Mouse (Mus musculus) embryo, embryonic 9.5 days (tissue): ENCODE data around the gene Ptprj.

Source experiments
- DNase-seq: peaks from one replicate; pipeline ENCODE4 v3.0.0-alpha.2; 2017; ENCODE audit errors: extremely low spot score

The Ptprj gene

DNA sequence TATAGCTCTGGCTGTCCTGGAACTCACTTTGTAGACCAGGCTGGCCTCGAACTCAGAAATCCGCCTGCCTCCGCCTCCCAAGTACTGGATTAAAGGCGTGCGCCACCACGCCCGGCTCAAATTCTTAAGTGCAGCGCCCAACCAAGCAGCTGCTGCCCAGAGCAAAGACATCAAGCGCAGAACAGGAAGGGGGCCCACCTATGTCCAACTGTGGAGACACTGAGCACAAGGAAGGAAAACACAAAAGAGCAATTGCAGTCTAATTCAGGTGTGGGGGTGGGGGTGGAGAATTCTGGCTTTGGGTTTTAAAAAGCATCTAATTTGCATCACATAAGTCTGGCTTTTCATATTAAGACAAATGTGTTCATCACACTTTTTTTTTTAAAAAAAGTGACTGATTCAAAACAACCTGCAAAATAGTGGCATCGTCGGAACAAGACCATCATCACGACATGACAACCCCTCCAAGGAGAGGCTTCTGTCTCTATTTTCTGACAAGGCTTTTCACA lies 20.7 kb downstream of the Ptprj start:
- no peak for DNase-seq

DNA sequence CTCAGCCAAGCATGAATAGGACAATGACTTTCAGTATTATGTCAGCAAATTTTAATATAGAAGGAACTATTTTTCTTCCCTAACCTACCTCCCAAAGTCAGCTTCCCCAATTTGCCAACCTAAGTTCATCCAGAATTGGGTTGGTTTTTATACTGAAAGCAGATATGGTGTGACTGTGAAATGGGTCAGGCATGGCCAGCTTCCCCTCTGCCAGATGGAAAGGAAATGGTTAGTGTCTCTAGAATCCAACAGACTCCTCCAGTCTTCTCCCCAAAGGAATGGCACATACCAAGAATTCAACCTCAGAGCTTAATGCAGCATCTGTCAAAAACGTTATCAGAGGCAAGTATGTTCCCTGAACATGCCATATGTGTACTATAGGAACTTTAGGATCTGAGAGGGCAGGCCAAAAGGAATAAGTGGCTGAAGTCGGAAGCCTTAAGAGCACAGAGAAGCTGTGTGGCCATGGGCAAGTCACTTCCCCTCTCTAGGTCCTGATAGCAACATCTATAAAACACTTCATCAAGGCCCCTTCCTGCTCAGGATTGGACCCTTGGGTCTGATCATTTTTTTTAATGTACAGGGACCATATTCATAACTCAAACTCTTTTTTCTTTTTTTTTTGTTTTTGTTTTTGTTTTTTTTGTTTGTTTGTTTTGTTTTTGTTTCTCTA lies 21.3 kb downstream of the Ptprj start:
- no peak for DNase-seq

DNA sequence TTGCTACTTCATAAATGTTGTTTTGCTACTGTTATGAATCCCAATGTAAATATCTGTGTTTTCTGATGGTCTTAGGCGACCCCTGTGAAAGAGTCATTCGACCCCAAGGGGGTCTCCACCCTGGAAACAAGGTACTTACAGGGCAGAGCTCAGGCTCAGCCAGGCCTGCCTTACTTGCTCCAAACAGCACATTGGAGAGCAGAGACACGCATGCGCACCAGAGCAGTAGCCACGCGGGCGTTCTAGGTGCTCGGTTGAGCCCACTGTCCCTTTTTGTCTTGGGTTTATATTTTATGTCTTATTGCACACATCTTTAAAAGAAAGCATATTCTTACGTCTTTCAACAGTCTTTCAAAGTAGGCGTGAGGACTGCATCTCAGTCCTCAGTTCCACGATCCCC lies 22.1 kb downstream of the Ptprj start:
- no peak for DNase-seq

DNA sequence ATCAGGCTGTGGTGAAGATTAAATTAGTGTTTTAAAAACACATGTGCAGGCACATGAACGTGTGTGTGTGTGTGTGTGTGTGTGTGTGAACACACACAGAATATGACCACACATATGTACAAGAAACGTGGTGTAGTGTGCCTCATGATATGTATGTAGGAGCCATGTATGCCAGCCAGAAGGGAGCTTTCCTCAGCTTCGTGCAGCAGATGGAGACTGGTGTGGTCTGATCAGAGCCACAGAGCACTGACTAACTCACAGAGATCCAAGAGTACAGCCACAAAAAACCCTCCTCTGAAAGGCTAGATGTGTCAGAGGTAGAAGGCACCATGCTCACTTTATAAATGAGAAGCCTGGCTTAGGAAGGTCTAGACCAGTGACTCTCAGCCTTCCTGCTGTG lies 22.5 kb downstream of the Ptprj start:
- DNase-seq: no peak

DNA sequence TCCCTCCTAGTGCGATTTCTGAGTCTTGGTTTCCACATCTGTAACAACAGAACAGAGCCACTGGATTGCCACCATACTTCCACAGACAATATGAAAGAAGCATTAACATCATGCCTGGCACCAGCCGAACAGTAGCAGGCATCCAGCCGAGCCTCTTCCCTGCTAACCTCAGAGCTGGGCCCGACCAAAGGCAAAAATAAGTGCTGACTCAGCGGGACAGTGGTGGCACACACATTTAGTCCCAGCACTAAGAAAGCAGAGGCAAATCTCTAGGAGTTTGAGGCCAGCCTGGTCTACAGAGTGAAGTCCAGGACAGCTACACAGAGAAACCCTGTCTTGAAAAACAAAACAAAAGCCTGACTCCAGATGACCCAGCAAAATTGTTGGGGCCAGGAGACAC lies 24.7 kb downstream of the Ptprj start:
- no peak for DNase-seq

DNA sequence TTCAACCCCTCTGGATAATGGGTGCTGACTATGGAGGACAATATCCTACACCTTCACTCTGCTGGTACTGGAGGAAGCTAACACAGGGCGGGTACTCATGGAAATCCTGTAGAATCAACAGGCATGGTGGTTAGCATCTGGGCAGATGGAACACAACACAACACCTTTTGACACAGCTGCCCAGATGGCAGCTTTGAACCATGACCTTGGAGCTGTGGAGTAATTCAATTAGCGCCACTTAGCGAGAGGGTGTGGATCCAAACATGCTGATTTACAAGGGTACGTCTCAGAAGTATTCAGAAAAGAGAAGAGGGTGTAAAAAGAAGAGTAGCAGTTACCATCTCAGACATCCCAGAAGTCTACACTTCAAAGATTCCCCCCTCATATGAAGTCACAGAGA lies 25.6 kb downstream of the Ptprj start:
- DNase-seq: no peak

DNA sequence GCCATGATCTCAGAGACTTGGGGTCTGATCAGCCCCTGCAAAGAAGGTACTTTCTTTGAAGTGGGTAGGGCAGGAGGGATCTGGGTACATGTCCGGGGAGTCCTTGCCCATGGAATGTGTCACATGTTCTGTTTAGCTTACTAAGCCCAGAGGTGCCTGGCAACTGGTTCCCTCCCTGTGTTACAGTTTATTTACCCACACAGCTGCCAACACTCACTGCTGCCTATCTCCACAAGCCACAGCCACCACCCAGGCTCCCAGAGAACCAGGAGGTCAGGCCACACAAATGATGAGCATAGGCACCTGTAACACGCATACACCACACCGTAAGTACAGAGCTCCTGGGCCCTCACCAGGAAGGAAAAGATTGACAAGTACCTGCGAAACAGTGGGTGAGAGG lies 26.6 kb downstream of the Ptprj start:
- DNase-seq: no peak

DNA sequence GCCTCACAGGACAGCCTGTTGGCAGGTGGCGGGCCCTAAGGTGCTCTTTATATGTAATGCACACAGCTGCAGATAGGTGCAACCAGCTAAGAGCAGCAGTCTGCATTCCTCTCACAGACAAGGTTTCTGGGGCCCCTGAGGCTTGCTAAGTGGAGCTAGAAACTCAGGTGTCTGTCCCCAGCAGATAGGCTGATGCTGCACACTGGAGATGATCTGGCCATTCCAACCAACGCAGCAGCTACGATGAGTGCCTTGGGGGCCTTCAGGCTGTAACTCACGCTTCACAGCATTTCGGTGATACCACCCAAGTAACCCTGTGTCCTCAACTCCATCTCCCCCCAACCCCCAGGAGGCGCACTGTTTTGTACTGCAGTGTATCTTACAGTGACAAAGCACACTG lies 29.8 kb downstream of the Ptprj start:
- DNase-seq: no peak

DNA sequence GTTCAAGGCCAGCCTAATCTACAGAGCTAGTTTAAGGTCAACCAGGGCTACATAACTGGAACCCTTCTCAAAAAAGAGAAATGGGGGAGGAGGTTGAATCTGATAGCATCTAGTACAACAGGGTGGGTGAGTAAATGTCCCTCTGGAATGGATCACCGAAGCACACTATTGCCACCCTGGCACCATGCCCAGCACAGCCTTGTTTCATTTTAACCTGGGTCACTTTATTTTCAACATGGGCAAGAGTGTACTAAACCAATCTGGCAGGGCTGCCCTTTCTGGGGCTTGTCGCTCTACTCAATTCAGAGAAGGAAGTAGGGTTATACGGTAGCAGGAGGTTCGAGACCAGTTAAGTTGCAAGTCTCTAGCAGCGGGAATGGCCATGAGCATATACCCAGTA lies 31.9 kb downstream of the Ptprj start:
- no peak for DNase-seq

DNA sequence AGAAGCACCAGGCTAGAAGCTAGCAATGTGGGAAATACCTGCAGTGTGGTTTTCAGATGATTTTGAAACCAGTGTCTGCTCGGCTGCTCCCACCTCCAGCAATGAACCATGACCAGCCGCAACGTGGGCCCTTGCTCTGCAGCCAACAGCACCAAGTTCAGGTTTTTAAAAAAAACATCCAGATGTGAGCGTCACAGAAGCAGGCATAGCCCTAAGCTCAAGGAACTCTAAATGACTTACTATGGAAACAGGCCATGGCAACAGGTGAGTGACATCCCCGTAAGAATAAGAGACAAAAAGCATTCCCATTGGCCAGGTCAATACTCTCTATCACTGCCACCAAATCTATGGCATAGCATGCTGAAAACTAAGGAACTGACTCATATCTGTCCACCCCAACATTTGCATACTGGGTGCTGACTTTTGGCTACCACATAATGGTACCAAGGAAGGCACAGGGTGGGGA lies 33.3 kb downstream of the Ptprj start:
- DNase-seq: no peak

DNA sequence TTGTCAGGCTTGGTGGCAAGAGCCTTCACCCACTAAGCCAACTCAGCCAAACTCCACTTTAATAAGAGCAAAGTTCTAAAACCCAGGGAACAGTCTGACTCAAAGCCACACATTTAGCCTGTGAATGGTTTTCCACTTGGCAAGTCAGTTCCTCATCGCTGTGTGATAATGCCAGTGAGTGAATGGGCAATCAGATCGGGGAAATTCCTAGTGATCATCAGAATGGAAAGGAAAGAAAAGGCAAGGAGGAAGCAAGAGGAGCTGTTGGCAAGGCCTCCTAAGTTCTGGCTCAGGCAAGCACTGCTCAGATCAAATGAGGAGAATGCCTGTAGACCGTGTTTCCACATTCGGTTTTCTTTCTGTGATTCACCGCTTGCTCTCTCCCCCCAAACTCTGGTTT lies 35.2 kb downstream of the Ptprj start:
- no peak for DNase-seq

DNA sequence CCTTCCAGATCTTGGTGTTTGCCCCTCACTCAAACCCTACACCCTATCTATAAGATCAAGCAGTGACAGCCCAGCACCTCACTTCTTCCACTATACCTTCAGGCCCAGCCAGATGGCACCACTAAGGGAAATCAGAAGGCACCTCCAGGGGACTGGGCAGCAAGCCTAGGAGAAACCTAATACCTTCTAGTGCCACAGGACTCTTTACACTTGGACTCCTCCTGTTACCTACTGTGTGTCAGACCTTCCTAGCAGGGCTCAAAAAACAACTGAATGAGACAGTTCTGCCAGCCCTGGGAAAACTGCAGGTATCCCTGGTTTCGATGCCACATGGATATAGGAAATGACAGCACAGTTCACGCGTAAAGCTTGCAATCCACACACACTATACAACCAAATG lies 36.5 kb downstream of the Ptprj start:
- no peak for DNase-seq

DNA sequence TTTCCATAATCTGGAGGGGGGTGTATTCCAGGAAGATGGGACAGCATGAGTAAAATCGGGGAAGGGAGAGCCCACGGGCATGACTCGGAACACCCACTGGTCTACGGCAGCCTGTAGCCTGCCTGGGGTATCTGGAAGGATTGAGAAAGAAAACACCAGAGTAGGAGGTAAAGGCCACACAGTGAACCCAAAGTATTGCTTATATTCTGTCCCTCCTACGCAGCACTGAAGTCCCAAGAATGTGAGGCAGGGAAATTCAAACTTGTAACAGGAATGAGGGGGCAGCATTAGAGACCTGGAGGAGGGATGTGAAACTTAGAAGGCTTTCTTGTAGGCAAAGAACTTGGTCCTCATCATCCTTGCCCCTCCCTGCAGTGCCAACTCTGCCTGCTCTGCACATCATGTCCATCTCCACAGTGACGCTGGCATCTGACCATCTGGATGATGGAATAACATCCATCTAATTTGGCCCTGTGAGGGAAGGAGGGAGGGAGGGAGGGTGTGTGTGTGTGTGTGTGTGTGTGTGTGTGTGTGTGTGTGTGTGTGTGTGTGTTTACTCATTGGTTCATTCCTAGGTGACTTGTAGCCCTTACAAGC lies 37.2 kb downstream of the Ptprj start:
- DNase-seq: no peak

DNA sequence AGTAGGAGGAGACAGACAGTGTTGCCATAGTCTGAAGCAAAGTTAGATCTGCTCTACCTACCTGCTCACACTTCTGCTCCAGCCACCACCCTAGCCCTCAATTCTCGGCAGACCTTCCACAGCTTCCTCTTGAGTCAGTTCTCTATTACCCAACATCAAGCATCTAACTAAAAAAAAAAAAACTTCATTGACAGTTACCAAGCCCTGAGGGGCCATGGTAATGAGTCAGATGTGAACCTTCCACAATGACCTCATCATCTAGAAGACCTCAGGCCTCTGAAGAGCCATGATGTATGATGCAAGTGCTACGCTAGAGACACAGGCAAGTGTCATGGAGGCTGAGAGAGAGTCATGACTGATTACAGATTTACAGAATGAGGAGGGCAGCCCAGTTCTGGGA lies 37.8 kb downstream of the Ptprj start:
- DNase-seq: no peak

DNA sequence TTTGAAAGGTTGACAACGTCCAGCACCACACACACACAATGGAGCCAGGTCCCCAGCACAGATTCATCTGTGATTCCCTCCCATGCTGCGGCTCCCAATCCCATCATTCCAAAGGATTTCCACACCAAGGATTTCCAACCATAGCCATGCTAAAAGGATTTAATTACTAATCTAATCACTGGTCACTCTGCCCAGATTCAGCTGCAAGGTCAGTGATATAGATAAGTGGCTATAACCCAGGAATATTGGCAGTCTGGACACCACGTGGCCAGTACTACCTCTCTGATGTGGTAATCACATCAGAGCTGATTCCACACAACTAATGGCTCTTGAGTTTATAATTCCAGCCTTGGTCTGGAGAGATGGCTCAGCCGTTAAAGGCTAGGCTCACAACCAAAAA lies 41.2 kb downstream of the Ptprj start:
- no peak for DNase-seq

DNA sequence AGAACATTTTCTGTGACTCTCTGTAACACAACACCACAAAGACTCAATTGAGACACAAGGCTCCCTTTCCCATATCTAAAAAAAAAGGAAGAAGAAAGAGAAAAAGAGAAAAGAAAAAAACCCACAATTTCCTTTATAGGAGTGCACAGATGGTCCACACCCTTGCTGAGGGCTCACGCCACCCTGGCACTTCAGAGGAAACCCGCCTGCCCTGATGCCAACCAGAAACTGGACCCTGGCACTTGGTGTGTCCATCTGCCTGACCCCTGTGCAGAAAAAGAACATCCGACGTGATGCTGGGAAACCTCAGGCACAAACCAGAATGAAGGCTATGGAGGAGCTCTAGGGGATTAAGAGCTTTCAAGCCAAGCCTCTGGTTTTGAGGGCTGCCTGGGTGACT lies 43.2 kb downstream of the Ptprj start:
- no peak for DNase-seq

DNA sequence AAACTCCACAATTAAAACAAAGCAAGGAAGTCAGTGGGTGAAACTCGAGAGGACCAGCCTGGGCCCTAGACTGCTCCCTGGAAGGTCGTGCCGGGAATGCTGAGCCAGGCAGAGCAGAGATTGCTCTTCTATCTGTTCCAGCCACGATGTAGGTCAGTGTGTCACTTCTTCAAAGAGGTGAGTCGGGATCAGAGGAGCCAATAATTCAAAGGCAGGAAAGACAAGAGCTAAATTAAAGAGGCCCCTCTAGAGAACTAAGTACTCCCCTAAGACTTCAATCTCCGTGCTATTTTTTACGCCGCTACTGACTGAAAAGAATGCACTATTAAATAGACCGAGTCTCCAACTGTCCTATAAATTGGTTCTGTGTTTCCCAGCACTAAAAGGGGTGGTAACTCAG lies 43.9 kb downstream of the Ptprj start:
- no peak for DNase-seq

DNA sequence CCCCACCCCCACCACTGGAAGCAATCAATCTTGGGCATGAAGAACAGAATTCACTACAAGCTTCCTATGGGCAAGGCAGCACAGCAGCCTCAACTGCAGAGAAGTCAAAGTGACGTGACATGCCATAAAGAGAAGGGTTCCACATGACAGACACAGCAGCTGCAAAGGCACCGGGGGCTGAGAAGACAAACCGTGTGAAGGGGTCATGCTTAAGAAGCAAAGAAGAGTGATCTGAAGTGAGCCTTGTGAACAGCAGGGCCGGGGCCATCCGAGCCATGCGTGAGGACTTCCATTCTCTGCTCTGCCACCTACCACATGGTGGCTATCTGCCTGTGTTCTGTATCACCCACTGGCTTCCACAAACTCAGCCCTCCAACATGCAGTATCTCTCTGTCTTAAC lies 45.7 kb downstream of the Ptprj start:
- no peak for DNase-seq

DNA sequence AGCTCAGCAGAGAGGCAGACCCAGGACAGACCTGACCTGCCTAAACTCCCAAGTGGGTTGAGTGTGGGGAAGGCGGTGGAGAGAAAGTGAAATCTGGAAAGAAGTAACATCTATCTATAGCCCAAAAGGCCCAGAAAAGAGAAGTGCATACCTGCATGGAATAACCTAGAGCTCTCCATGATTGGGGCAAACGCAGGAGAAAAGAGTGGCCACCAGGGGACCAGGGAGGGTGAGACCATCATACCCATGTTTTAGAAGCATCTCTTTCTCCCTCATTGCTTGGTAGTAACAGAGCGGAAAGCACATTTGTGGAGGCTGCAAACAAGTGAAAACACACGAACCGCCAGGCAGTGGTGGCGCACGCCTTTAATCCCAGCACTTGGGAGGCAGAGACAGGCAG lies 46.5 kb downstream of the Ptprj start:
- DNase-seq: no peak

DNA sequence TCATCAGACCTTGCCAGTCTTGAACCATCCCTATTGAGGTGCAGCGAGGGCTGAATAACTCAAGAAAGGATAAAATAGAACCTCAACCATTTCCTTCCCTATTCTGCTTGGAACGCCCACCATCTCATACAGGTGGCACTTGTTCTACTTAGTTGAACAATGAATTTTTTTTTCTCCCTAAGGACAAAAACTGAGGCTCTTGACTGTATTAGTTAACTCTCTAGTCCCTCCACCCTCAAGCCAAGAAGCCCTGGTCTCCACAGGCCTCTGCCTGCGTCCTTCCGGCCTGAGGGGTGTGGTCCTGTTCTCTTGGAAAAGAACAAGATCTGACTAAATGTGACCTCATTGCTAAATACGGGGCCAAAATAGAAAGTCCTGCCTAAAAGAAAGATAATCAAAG lies 48.4 kb downstream of the Ptprj start:
- no peak for DNase-seq

DNA sequence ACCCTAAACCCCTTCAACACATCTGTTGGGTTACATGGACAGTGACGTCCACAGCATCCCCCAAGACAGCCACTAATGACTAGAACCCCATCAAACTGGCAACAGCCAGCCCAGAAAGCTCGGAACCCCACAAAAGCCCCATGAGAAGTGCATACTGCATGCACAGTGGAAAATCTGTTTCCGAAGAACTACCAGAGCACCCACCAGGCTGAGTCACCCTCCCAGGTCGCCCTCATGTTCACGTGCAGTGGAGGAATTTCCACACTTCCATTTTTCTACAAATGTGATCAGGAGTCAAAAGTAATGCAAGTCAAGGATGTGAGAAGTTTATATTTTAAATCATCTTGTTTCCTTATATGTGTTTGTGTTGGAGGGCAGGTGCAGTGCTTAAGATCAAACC lies 52.3 kb downstream of the Ptprj start:
- DNase-seq: no peak

DNA sequence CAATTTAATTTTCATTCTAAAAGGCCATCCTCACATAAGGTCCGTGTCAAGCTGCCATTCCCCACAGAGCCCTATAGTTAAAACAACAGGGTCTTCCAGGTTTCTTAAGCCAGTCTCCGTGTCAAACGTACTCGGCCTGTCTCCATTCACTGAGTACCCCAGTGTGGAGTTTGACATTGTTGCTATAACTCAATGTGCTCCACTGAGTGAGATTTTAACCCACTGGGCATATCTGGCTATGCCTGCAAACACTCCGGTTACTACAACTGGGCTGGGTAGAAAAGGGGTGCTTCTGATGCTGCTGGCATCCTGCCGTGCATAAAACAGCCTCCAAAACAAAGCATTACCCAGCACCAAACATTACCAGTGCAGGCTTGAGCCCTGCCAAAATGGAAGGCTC lies 53.5 kb downstream of the Ptprj start:
- no peak for DNase-seq

DNA sequence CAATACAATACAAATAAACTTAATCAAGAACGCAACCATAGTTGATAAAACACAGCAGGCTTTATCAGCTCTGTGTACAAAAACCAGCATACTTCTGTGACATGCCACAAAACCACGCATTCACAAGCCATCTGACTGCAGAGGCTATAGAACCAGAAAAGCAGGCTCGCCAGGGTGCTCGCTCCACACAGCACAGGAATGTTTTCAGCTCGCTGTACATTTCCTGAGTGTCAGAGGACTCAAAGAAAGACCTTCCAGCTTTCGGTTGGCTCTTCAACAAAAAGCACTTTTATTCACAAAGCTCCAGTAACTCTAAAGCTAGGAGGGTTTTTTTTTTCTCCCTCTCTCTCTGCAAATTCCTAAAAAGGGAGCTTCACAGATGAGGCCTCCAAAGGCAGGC lies 53.9 kb downstream of the Ptprj start:
- DNase-seq: no peak

DNA sequence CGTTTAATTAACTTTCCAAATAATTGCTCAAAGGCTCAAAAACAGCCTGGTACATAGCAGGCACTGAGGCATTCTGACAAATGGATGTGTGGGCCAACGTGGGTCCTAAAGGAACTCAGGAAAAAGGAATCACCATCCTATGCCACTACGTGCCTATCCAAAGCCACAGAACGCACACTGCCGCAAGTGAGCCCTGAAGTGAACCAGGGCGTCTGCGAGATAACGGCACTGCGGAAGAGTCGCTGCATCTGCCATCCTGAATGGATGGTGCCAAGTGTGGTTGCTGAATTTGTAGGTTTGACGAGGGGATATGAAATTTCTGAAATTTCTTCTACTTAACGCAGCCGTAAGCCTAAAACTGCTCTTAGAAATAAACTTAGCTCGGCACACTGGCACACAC lies 54.6 kb downstream of the Ptprj start:
- no peak for DNase-seq
